Mouse (Mus musculus): ENCODE results near the gene Olfr172. TPM values are rescaled to one million over a fixed set of nuclear protein-coding genes. Genes with fewer than 3 reads are reported as not detected.

The Olfr172 gene
- polyA plus RNA-seq, 1 experiment from 2014 or later, result not detected

Small RNA genes within 50 kb of the gene (microRNA-seq; reads per million reads assigned to microRNA genes)
- gene Gm27564, result not detected

Other genes starting within 250 kb of the Olfr172 start
- gene St3gal6, start 238.9 kb downstream of the Olfr172 start, polyA plus RNA-seq (2014; fragmentation: Nextera tagmentation; extraction: Ambion mirVana), result 11.2 and 15.0 TPM in 2 replicates
- gene Gm813, start 146.2 kb downstream of the Olfr172 start, polyA plus RNA-seq (2014; fragmentation: Nextera tagmentation; extraction: Ambion mirVana), result not detected in 2 replicates
- not detected in 2 replicates for gene E330017A01Rik, start 124.4 kb downstream of the Olfr172 start, polyA plus RNA-seq (2014; fragmentation: Nextera tagmentation; extraction: Ambion mirVana)
- 29.5 and 32.4 TPM in 2 replicates for gene Cpox, start 92.9 kb downstream of the Olfr172 start, polyA plus RNA-seq (2014; fragmentation: Nextera tagmentation; extraction: Ambion mirVana)
- 0.12 TPM in 1 of 2 replicates, not detected in the other for gene Gpr15, start 44.1 kb downstream of the Olfr172 start, polyA plus RNA-seq (2014; fragmentation: Nextera tagmentation; extraction: Ambion mirVana)
- gene Cldnd1, start 35.3 kb downstream of the Olfr172 start, polyA plus RNA-seq (2014; fragmentation: Nextera tagmentation; extraction: Ambion mirVana), result 108 and 123 TPM in 2 replicates
- not detected in 2 replicates for gene Olfr173, start 37.1 kb upstream of the Olfr172 start, polyA plus RNA-seq (2014; fragmentation: Nextera tagmentation; extraction: Ambion mirVana)
- not detected in 2 replicates for gene Olfr175-ps1, start 63.6 kb upstream of the Olfr172 start, polyA plus RNA-seq (2014; fragmentation: Nextera tagmentation; extraction: Ambion mirVana)
- gene Olfr177, start 111.6 kb upstream of the Olfr172 start, polyA plus RNA-seq (2014; fragmentation: Nextera tagmentation; extraction: Ambion mirVana), result not detected in 2 replicates
- gene Olfr178, start 128.9 kb upstream of the Olfr172 start, polyA plus RNA-seq (2014; fragmentation: Nextera tagmentation; extraction: Ambion mirVana), result not detected in 2 replicates
- gene Olfr181, start 165.6 kb upstream of the Olfr172 start, polyA plus RNA-seq (2014; fragmentation: Nextera tagmentation; extraction: Ambion mirVana), result not detected in 2 replicates
- not detected in 2 replicates for gene Olfr180, start 166.2 kb upstream of the Olfr172 start, polyA plus RNA-seq (2014; fragmentation: Nextera tagmentation; extraction: Ambion mirVana)
- not detected in 2 replicates for gene Olfr183, start 232.2 kb upstream of the Olfr172 start, polyA plus RNA-seq (2014; fragmentation: Nextera tagmentation; extraction: Ambion mirVana)

Measured in intestine, embryonic 14.5 days (tissue).